Mouse (Mus musculus) frontal cortex, adult (tissue): Measurements from ENCODE around the gene Gm8922.
"Not testable (repeated sequence)": the region's sequence is repeated elsewhere in the genome, so short reads cannot be mapped to it uniquely, and the experiment has no call there.

Experiments
- ATAC-seq: cut with Nextera tagmentation; 2 replicates; pipeline ENCODE4 v1.9.2; 2017; ENCODE audit warnings: mild to moderate bottlenecking, moderate library complexity, mixed read lengths; ENCODE audit not compliant: low TSS enrichment

Gene Gm8922

DNA sequence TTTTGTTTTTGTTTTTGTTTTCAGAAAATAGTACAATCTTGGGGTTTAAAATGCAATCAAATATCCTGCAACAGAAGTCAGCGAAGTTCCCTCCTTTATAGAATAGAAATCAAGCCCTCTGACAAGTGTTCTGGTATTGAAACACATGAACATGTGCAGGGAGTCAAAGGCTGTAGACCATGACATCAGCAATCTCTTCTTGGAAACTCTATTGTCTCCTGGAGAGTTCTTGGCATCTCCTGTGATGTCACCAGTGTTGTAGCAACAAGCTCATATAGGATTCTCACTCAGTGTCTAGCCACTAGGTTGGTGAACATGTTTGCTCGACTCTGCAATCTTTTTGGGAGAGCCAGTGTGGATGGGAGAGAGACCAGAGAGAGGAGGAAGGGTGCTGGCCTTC is at the start of gene Gm8922:
Gm8922 (plus strand) TSS at position 301 of the 400 bp plus-strand sequence.
- not testable (repeated sequence) for ATAC-seq
